Mouse (Mus musculus) brain, embryonic 14.5 days (tissue): ENCODE results near the gene Neurl1a.

Source experiments
- CTCF ChIP-seq: fragments of 200-500 bp; IDR thresholded peaks from 2 replicates; pipeline ENCODE4 v1.5.1; 2012; ENCODE audit warnings: inconsistent platforms, mild to moderate bottlenecking, moderate library complexity, borderline replicate concordance; ENCODE audit not compliant: insufficient read depth, insufficient read length; ENCODE audit errors: extremely low read depth
- POLR2A ChIP-seq: fragments of 200-500 bp; IDR thresholded peaks from 2 replicates; pipeline ENCODE4 v1.6.1; 2012; ENCODE audit warnings: mild to moderate bottlenecking, inconsistent platforms, borderline replicate concordance; ENCODE audit not compliant: poor library complexity, insufficient read depth, insufficient read length, severe bottlenecking; ENCODE audit errors: extremely low read depth

DNA sequence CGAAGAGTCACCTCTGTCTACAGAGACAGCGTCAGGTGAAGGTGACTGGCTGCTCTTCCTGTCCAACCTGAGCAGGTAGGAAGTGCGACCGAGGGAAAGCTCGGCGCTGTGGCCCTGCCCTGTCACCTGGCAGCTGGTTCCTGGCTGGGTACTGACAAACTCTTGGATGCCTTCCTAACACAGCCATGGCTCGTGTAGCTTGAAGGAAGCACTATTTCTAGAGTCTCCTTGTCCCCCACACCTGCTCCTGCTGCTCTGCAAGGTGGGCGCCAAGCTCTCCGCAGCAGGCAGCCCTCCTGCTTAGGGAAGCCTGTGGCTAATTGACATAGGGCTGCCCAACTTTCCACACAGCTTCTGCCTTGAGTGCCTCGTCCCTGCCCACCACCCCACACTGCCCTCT, 126.8 kb downstream of the Neurl1a start:
- TF ChIP-seq CTCF = no peak
- TF ChIP-seq POLR2A = no peak
